Mouse (Mus musculus): Measurements from ENCODE around the gene Nploc4. TPM values are rescaled to one million over a fixed set of nuclear protein-coding genes. Genes with fewer than 3 reads are reported as not detected.
A peak's percentile ranks its signal among the peaks of the same experiment; 100 is the strongest.
"Not testable (repeated sequence)": the region's sequence is repeated elsewhere in the genome, so short reads cannot be mapped to it uniquely, and the experiment has no call there.

Nploc4 gene
- total RNA-seq, 1 experiment, result 57.7 TPM

GRCm38 (mm10) chr11:120347791-120348683 lies 89.5 kb downstream of the Nploc4 start, which contains the start of gene Actg1:
Gene Actg1 (minus strand): TSS chr11:120348542.
- Histone ChIP-seq H3K9me3 (ENCODE audit: control insufficient read depth, insufficient read depth, low read depth, low read length) (no peaks in the 10 kb centered on the region), H3K4me3 (ENCODE audit: insufficient read depth in 1 of 2, low read depth in 1 of 2, low read length in 2 of 2, poor library complexity in 1 of 2, severe bottlenecking in 1 of 2) (peak within 1 kb of the TSS; percentile 74 to 83), H3K9ac (ENCODE audit: insufficient read depth, low read depth, low read length, poor library complexity, severe bottlenecking) (peak within 1 kb of the TSS; percentile 94), H3K27ac (ENCODE audit: insufficient read depth, low read depth, low read length, poor library complexity, severe bottlenecking) (peak within 1 kb of the TSS; percentile 99), H3K4me1 (ENCODE audit: control insufficient read depth in 2 of 2, insufficient read depth in 2 of 2, low read length in 2 of 2, poor library complexity in 1 of 2) (peaks cover 2 to 21% of the 10 kb centered on the region in 2 experiments; a peak in 2 of 4 replicates), H3K36me3 (ENCODE audit: control insufficient read depth, insufficient read depth, low read length, poor library complexity, severe bottlenecking) (peaks cover 21% of the 10 kb centered on the region)
- in situ Hi-C loops (cut with MboI; ENCODE audit: low sequenced_read_pairs in 2 of 2, unreplicated experiment in 2 of 2), result no loop called here
- TF ChIP-seq CHD2 (IDR thresholded peaks at IDR 0.05; ENCODE audit: low read depth, low read length) (no peak), ZNF384 (IDR thresholded peaks at IDR 0.05; ENCODE audit: low read depth, low read length) (no peak), HCFC1 (IDR thresholded peaks at IDR 0.05; ENCODE audit: borderline replicate concordance, insufficient read depth, low read length) (no peak), ZC3H11A (IDR thresholded peaks at IDR 0.05; ENCODE audit: borderline replicate concordance, low read depth, low read length) (no peak), MAFK (IDR thresholded peaks at IDR 0.05; ENCODE audit: insufficient read depth, low read depth, low read length) (no peak)
- no peak for DNase-seq (ENCODE audit: low read depth, low spot score)

DNA sequence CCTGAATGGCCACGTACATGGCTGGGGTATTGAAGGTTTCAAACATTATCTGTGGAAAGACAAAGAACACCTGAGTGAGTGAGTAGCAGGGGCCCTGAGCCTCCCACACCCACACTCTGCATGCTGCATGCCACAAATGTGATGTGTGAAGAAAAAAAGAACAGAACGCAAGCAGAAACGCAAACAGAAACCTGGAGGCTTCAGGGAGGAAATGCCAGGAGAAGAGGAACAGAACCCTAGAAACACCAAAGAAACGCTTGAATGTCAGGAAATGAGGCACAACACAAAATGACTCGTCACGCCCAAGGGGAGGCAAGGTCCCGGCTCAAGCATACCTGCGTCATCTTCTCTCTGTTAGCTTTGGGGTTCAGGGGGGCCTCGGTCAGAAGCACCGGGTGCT lies 90.2 kb downstream of the Nploc4 start:
- H3K4me1 ChIP-seq (ENCODE audit: control insufficient read depth in 2 of 2, insufficient read depth in 2 of 2, low read length in 2 of 2, poor library complexity in 1 of 2), result peaks cover 2 to 16% of the 10 kb centered on the region in 2 experiments; a peak in 2 of 4 replicates
- no peak for TF ChIP-seq ZNF384 (IDR thresholded peaks at IDR 0.05; ENCODE audit: low read depth, low read length)
- TF ChIP-seq MAFK (IDR thresholded peaks at IDR 0.05; ENCODE audit: insufficient read depth, low read depth, low read length), result no peak
- no peak for TF ChIP-seq CHD2 (IDR thresholded peaks at IDR 0.05; ENCODE audit: low read depth, low read length)
- no peak for TF ChIP-seq HCFC1 (IDR thresholded peaks at IDR 0.05; ENCODE audit: borderline replicate concordance, insufficient read depth, low read length)
- TF ChIP-seq ZC3H11A (IDR thresholded peaks at IDR 0.05; ENCODE audit: borderline replicate concordance, low read depth, low read length), result no peak
- no peak overlapping the region for H3K27ac ChIP-seq (ENCODE audit: insufficient read depth, low read depth, low read length, poor library complexity, severe bottlenecking)
- peak overlapping the region; percentile 94 for H3K9ac ChIP-seq (ENCODE audit: insufficient read depth, low read depth, low read length, poor library complexity, severe bottlenecking)
- peak overlapping the region; percentile 59 to 83 for H3K4me3 ChIP-seq (ENCODE audit: insufficient read depth in 1 of 2, low read depth in 1 of 2, low read length in 2 of 2, poor library complexity in 1 of 2, severe bottlenecking in 1 of 2)
- H3K9me3 ChIP-seq (ENCODE audit: control insufficient read depth, insufficient read depth, low read depth, low read length), result no peaks in the 10 kb centered on the region
- peaks cover 21% of the 10 kb centered on the region for H3K36me3 ChIP-seq (ENCODE audit: control insufficient read depth, insufficient read depth, low read length, poor library complexity, severe bottlenecking)
- in situ Hi-C loops (cut with MboI; ENCODE audit: low sequenced_read_pairs in 2 of 2, unreplicated experiment in 2 of 2), result no loop called here
- DNase-seq (ENCODE audit: low read depth, low spot score), result no peak

- DNase-seq (ENCODE audit: low read depth, low spot score); H3K27ac ChIP-seq (ENCODE audit: insufficient read depth, low read depth, low read length, poor library complexity, severe bottlenecking); in situ Hi-C loops (cut with MboI; ENCODE audit: low sequenced_read_pairs in 2 of 2, unreplicated experiment in 2 of 2); H3K9me3 ChIP-seq (ENCODE audit: control insufficient read depth, insufficient read depth, low read depth, low read length): not testable (repeated sequence)
- Histone ChIP-seq H3K36me3 (ENCODE audit: control insufficient read depth, insufficient read depth, low read length, poor library complexity, severe bottlenecking) (peaks cover 21% of the 10 kb centered on the region), H3K9ac (ENCODE audit: insufficient read depth, low read depth, low read length, poor library complexity, severe bottlenecking) (peak overlapping the region; percentile 39), H3K4me3 (ENCODE audit: insufficient read depth in 1 of 2, low read depth in 1 of 2, low read length in 2 of 2, poor library complexity in 1 of 2, severe bottlenecking in 1 of 2) (peak overlapping the region in 1 of 2 experiments; percentile 48; a peak in 3 of 4 replicates), H3K4me1 (ENCODE audit: control insufficient read depth in 2 of 2, insufficient read depth in 2 of 2, low read length in 2 of 2, poor library complexity in 1 of 2) (peaks cover 2 to 11% of the 10 kb centered on the region in 2 experiments; a peak in 2 of 4 replicates)
Measured at GRCm38 (mm10) chr11:120346383-120347034, 91.0 kb downstream of the Nploc4 start.

GRCm38 (mm10) chr11:120345067-120345681 lies 92.3 kb downstream of the Nploc4 start:
- in situ Hi-C loops (cut with MboI; ENCODE audit: low sequenced_read_pairs in 2 of 2, unreplicated experiment in 2 of 2), result no loop called here
- H3K4me1 ChIP-seq (ENCODE audit: control insufficient read depth in 2 of 2, insufficient read depth in 2 of 2, low read length in 2 of 2, poor library complexity in 1 of 2), result peaks cover 0 to 5% of the 10 kb centered on the region in 2 experiments; a peak in 1 of 4 replicates
- no peak overlapping the region for H3K4me3 ChIP-seq (ENCODE audit: insufficient read depth in 1 of 2, low read depth in 1 of 2, low read length in 2 of 2, poor library complexity in 1 of 2, severe bottlenecking in 1 of 2)
- no peak overlapping the region for H3K27ac ChIP-seq (ENCODE audit: insufficient read depth, low read depth, low read length, poor library complexity, severe bottlenecking)
- no peak; the same call in 1 of the 2 replicates for TF ChIP-seq CHD2 (IDR thresholded peaks at IDR 0.05; ENCODE audit: low read depth, low read length)
- TF ChIP-seq MAFK (IDR thresholded peaks at IDR 0.05; ENCODE audit: insufficient read depth, low read depth, low read length), result no peak
- no peak for TF ChIP-seq ZC3H11A (IDR thresholded peaks at IDR 0.05; ENCODE audit: borderline replicate concordance, low read depth, low read length)
- TF ChIP-seq HCFC1 (IDR thresholded peaks at IDR 0.05; ENCODE audit: borderline replicate concordance, insufficient read depth, low read length), result no peak
- no peak for TF ChIP-seq ZNF384 (IDR thresholded peaks at IDR 0.05; ENCODE audit: low read depth, low read length)
- DNase-seq (ENCODE audit: low read depth, low spot score), result peak; percentile 44
- H3K9me3 ChIP-seq (ENCODE audit: control insufficient read depth, insufficient read depth, low read depth, low read length), result no peaks in the 10 kb centered on the region
- no peak overlapping the region for H3K9ac ChIP-seq (ENCODE audit: insufficient read depth, low read depth, low read length, poor library complexity, severe bottlenecking)
- peaks cover 21% of the 10 kb centered on the region for H3K36me3 ChIP-seq (ENCODE audit: control insufficient read depth, insufficient read depth, low read length, poor library complexity, severe bottlenecking)
